Mouse (Mus musculus) liver, adult 2 months (tissue): ENCODE measurements around the gene Rpf2.

ENCODE experiments used
- CTCF ChIP-seq: fragments of 200-500 bp; IDR thresholded peaks from 2 replicates; pipeline ENCODE4 v1.5.1; 2011; ENCODE audit warnings: low read depth, low read length, control low read depth
- POLR2A ChIP-seq: fragments of 200-500 bp; IDR thresholded peaks from 2 replicates; pipeline ENCODE4 v1.6.1; 2011; ENCODE audit warnings: low read length, control low read depth; ENCODE audit not compliant: insufficient read depth; ENCODE audit errors: extremely low read depth

DNA sequence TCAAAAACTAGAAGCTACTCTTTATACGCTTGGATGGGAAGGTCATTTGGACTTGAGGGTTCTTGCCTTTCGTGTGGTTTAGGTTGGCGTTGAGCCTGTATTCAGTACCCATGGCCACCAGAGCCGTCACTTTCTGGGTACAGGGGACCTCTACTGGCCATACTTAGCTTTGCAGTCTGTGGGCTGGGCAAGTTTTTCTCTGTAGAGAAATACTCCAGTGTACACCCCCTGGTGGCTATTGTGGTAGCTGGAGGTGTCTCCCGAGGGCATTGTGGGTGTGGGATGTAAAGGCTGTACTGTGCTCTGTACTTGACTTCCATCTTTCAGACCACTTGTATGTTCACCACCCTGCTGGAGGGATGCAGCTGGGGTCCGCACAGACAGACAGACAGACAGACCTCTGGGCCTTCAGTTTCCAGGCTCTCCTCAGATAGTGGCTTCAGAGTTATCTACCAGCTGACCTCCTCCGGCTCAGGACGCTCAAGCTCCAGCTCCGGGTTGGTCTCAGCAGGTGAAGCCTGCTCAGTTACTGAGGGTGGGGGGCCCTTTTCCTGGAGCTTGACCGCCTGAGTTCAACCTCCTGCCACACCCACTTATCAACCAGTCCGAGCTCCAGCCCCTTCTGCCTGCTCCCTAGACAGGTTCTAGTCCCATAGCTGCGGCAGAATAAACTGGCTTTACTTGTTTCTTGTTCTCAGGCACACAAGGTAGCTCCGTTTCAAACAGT, 34.2 kb downstream of the Rpf2 start:
- TF ChIP-seq POLR2A = no peak
- peak; percentile 81 for TF ChIP-seq CTCF
